Mouse (Mus musculus) liver, postnatal 0 days (tissue): ENCODE data around the gene Itpr1. TPM values are rescaled to one million over a fixed set of nuclear protein-coding genes. Genes with fewer than 3 reads are reported as not detected.
A peak's percentile ranks its signal among the peaks of the same experiment; 100 is the strongest.

Experiments
- ATAC-seq: fragments of 200-750 bp; cut with Nextera tagmentation; 2 replicates; pipeline ENCODE4 v1.8.0; 2017; ENCODE audit warnings: mild to moderate bottlenecking, moderate library complexity
- DNase-seq: peaks from one replicate; pipeline ENCODE4 v3.0.0-alpha.2; 2016
- H3K27ac ChIP-seq: fragments of 300-500 bp; sonication (generic); 2 replicates; pipeline ENCODE4 v1.5.1; 2014; ENCODE audit warnings: antibody characterized with exemption, moderate library complexity, mild to moderate bottlenecking, low read depth
- H3K27me3 ChIP-seq: fragments of 300-500 bp; sonication (generic); 2 replicates; pipeline ENCODE4 v1.6.1; 2014; ENCODE audit warnings: low read length, control low read depth, mixed read lengths; ENCODE audit not compliant: insufficient read depth
- H3K36me3 ChIP-seq: fragments of 300-500 bp; sonication (generic); replicated peaks from 2 replicates; pipeline ENCODE4 v1.6.1; 2014; ENCODE audit warnings: mild to moderate bottlenecking, control low read depth, low read length, moderate library complexity, mixed read lengths; ENCODE audit not compliant: insufficient read depth
- H3K4me1 ChIP-seq: fragments of 300-500 bp; sonication (generic); 2 replicates; pipeline ENCODE4 v1.6.1; 2014; ENCODE audit warnings: antibody characterized with exemption, mild to moderate bottlenecking, control low read depth; ENCODE audit not compliant: insufficient read depth
- H3K4me2 ChIP-seq: fragments of 300-500 bp; sonication (generic); 2 replicates; pipeline ENCODE4 v1.6.1; 2014; ENCODE audit warnings: low read depth, mild to moderate bottlenecking, low read length, moderate library complexity, mixed read lengths
- H3K4me3 ChIP-seq: fragments of 300-500 bp; sonication (generic); 2 replicates; pipeline ENCODE4 v1.5.1; 2014; ENCODE audit warnings: low read depth, low read length
- H3K9ac ChIP-seq: fragments of 300-500 bp; sonication (generic); replicated peaks from 2 replicates; pipeline ENCODE4 v1.6.1; 2014; ENCODE audit warnings: mild to moderate bottlenecking, moderate library complexity
- H3K9me3 ChIP-seq: fragments of 300-500 bp; sonication (generic); 2 replicates; pipeline ENCODE4 v1.6.1; 2016; ENCODE audit warnings: mild to moderate bottlenecking, control low read depth, low read length, mixed read lengths
- CTCF ChIP-seq: sonication (generic); IDR thresholded peaks from 2 replicates; pipeline ENCODE4 v1.5.1; 2016; ENCODE audit warnings: antibody characterized with exemption, low read depth
- EP300 ChIP-seq: IDR thresholded peaks from 2 replicates; pipeline ENCODE4 v1.6.1; 2016; ENCODE audit warnings: antibody characterized with exemption, low read depth, mild to moderate bottlenecking
- WGBS: fragments of 180-500 bp; shearing (Covaris S2); extraction: QIAGEN DNeasy Blood & Tissue Kit; methylation state at CpG from one replicate; pipeline ENCODE4 v1.1.7; 2014; ENCODE audit not compliant: insufficient replicate concordance; 5-methylcytosine and 5-hydroxymethylcytosine counted together
- polyA plus RNA-seq: library from polyadenylated mRNA; unstranded; fragments of >200 nt; fragmentation: Nextera tagmentation; extraction: Ambion mirVana; gene quantifications from 2 replicates; pipeline ENCODE4 v1.2.1, GENCODE M21; 2015

Gene Itpr1
- polyA plus RNA-seq, 1 experiment from 2014 or later: 2.9 TPM

- H3K4me3 ChIP-seq: no peak overlapping the region
- H3K4me2 ChIP-seq: no peak overlapping the region
- no peak overlapping the region for H3K27ac ChIP-seq
- no peaks in the 10 kb centered on the region for H3K36me3 ChIP-seq
- no peak for TF ChIP-seq EP300
- no peak for TF ChIP-seq CTCF
- 58% methylated on average over 3 of the region's 3 CpGs for WGBS
- H3K27me3 ChIP-seq: no peaks in the 10 kb centered on the region
- DNase-seq (no peak), ATAC-seq (no peak)
- H3K4me1 ChIP-seq: 0 out of 2 replicates have a peak, but pooled peaks cover 3% of the 10 kb centered on the region
- no peak overlapping the region for H3K9ac ChIP-seq
- no peaks in the 10 kb centered on the region for H3K9me3 ChIP-seq
Measured at GRCm38 (mm10) chr6:108428383-108428782, 215.5 kb downstream of the Itpr1 start.

- WGBS: 79% methylated on average over 8 of the region's 8 CpGs
- no peak for TF ChIP-seq CTCF
- TF ChIP-seq EP300: no peak
- no peak for ATAC-seq
- DNase-seq: no peak
- Histone ChIP-seq H3K4me2 (no peak overlapping the region), H3K4me1 (0 out of 2 replicates have a peak, but pooled peaks cover 3% of the 10 kb centered on the region), H3K9ac (no peak overlapping the region), H3K36me3 (no peaks in the 10 kb centered on the region), H3K4me3 (no peak overlapping the region), H3K27me3 (no peaks in the 10 kb centered on the region), H3K9me3 (no peaks in the 10 kb centered on the region), H3K27ac (no peak overlapping the region)
Measured at GRCm38 (mm10) chr6:108429950-108430349, 217.1 kb downstream of the Itpr1 start.

DNA sequence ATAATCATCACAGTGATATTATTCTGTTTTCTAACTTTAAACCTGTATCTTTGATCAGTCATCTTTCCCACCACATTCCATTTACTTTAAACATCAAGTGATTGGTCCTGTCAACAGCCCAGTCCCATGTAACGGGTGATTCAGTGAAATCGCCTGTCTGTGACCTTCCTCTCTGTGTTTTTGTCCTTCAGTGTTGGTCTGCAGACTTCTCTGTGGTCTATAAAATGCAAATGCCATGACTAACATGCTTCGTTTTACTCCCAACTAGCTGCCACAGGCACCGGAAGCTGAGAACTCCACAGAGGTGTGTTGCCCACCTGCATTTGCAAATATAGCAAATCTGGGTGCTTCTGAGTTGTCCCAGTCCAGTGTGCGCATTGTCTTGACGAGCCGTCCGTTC is 218.3 kb downstream of the Itpr1 start:
- Histone ChIP-seq H3K9me3 (no peaks in the 10 kb centered on the region), H3K27me3 (no peaks in the 10 kb centered on the region), H3K4me1 (0 out of 2 replicates have a peak, but pooled peaks cover 5% of the 10 kb centered on the region), H3K9ac (no peak overlapping the region), H3K4me3 (no peak overlapping the region), H3K36me3 (no peaks in the 10 kb centered on the region), H3K4me2 (no peak overlapping the region), H3K27ac (no peak overlapping the region)
- ATAC-seq: no peak
- DNase-seq: no peak
- no peak for TF ChIP-seq EP300
- no peak for TF ChIP-seq CTCF
- 80% methylated on average over 8 of the region's 8 CpGs for WGBS

DNA sequence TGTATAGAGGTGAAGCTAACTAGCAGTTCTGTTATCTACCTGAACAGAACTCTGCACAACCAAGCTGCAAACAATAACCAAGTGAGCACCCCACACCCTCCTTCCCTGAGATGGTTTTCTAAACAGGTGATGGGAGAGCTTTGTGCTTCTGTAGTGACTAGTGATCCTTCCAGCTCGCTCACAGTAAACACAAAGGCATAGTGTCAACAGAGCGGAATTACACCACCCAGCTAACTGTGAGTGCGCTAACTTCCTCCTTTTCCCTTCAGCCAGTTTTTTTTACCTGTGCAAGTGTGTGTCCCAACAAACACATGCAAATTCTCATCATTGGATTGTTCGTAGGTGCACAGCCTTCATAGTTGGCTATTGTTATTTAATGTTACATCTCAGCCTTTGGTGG is 219.9 kb downstream of the Itpr1 start:
- ATAC-seq (peak; percentile 80), DNase-seq (peak; percentile 43)
- no peaks in the 10 kb centered on the region for H3K36me3 ChIP-seq
- 0 out of 2 replicates have a peak, but pooled peaks cover 5% of the 10 kb centered on the region for H3K4me1 ChIP-seq
- no peaks in the 10 kb centered on the region for H3K9me3 ChIP-seq
- no peak overlapping the region for H3K4me2 ChIP-seq
- WGBS: 46% methylated on average over 4 of the region's 4 CpGs
- no peak for TF ChIP-seq EP300
- no peak for TF ChIP-seq CTCF
- no peak overlapping the region for H3K4me3 ChIP-seq
- H3K27me3 ChIP-seq: no peaks in the 10 kb centered on the region
- no peak overlapping the region for H3K9ac ChIP-seq
- H3K27ac ChIP-seq: no peak overlapping the region

DNA sequence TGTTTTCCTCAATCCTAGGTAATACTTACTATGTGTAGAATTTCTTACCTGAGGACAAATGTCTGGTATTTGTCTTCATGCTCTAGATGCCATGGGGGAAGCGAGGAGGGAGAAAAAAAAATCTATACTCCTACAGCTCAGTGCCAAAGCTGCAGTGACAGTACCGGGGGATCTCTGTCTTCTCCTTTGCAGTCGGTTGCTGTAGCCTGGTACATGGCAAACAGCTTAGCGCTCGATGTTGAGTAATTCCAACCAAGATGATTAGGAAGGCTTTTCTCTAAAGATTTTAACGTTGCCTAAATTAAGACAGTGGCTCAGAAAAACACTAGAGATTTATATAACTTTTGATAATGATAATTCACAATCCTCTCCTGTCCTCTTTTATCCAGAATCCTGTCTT is 221.9 kb downstream of the Itpr1 start:
- no peak for TF ChIP-seq CTCF
- no peak for TF ChIP-seq EP300
- H3K4me3 ChIP-seq: no peak overlapping the region
- WGBS: 71% methylated on average over 6 of the region's 6 CpGs
- H3K9ac ChIP-seq: no peak overlapping the region
- ATAC-seq: no peak
- H3K27ac ChIP-seq: no peak overlapping the region
- H3K27me3 ChIP-seq: no peaks in the 10 kb centered on the region
- H3K36me3 ChIP-seq: no peaks in the 10 kb centered on the region
- H3K9me3 ChIP-seq: no peaks in the 10 kb centered on the region
- 0 out of 2 replicates have a peak, but pooled peaks cover 5% of the 10 kb centered on the region for H3K4me1 ChIP-seq
- DNase-seq: no peak
- H3K4me2 ChIP-seq: no peak overlapping the region

- Histone ChIP-seq H3K4me2 (no peak overlapping the region), H3K36me3 (peaks cover 3% of the 10 kb centered on the region; the same call in 1 of the 2 replicates), H3K27ac (no peak overlapping the region), H3K27me3 (no peaks in the 10 kb centered on the region), H3K9me3 (no peaks in the 10 kb centered on the region), H3K9ac (no peak overlapping the region), H3K4me1 (0 out of 2 replicates have a peak, but pooled peaks cover 5% of the 10 kb centered on the region), H3K4me3 (no peak overlapping the region)
- WGBS: 46% methylated on average over 6 of the region's 6 CpGs
- DNase-seq (no peak), ATAC-seq (peak; percentile 48)
- TF ChIP-seq EP300: no peak
- TF ChIP-seq CTCF: no peak
Measured at GRCm38 (mm10) chr6:108435467-108435866, 222.6 kb downstream of the Itpr1 start.
